Mouse (Mus musculus) heart, postnatal 0 days (tissue): ENCODE results near the gene Cntnap5a.

Experiments used
- CTCF ChIP-seq: IDR thresholded peaks from 2 replicates; pipeline ENCODE4 v1.5.1; 2016; ENCODE audit warnings: antibody characterized with exemption, control low read depth, low read depth
- EP300 ChIP-seq: IDR thresholded peaks from 2 replicates; pipeline ENCODE4 v1.6.1; 2016; ENCODE audit warnings: antibody characterized with exemption, low read depth

DNA sequence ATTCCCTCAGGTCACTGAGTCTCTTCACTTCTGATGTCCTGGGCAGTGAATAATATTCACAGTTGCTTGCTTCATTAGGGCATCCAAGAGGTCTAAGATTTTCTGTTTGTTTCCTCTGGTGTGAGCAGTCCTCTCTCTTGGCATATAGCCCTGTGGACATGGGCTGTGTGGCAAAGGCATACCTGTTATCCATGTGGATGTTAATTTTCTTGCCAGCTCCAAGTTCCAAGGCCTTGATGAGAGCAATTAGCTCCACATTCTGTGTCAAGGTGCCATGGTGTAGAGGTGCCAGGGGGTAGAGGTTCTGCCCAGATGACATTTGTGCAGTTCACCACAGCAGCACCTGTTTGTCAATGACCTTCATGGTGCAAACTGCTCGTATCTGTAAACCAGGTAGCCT lies 689.0 kb downstream of the Cntnap5a start:
- TF ChIP-seq CTCF (no peak), EP300 (no peak)
